Mouse (Mus musculus) gastrocnemius, postnatal 4 days (tissue): ENCODE results near the gene Syt9. TPM values are rescaled to one million over a fixed set of nuclear protein-coding genes. Genes with fewer than 3 reads are reported as not detected.

Experiments
- DNase-seq, 2 experiments: peaks; one replicate each; pipeline ENCODE4 v3.0.0; 2021 to 2022; ENCODE audit warnings: low spot score in 2 of 2, mixed read lengths in 2 of 2
- long read RNA-seq, 2 experiments: library from polyadenylated mRNA; stranded (forward); transcript quantifications; one replicate each; pipeline ENCODE4 v2.0.0; 2021
- total RNA-seq, 2 experiments: library from RNA; stranded (reverse); gene quantifications; 2 replicates each; pipeline ENCODE4 v1.2.3; 2021

Gene Syt9
- 1 to 10 TPM; 3.2 to 3.3 TPM for total RNA-seq
- long read RNA-seq, experiment 1, transcript Syt9-201 (7 exons, 3,817 nt): major isoform, 5 of 5 reads
- long read RNA-seq, experiment 1, partial matches to known transcripts: 0 of 5 reads
- long read RNA-seq, experiment 1, other reads (novel, unspliced or antisense): 0 of 5 reads
- long read RNA-seq, experiment 2, partial matches to known transcripts: 2 of 8 reads
- long read RNA-seq, experiment 2, other reads (novel, unspliced or antisense): 2 of 8 reads

DNA sequence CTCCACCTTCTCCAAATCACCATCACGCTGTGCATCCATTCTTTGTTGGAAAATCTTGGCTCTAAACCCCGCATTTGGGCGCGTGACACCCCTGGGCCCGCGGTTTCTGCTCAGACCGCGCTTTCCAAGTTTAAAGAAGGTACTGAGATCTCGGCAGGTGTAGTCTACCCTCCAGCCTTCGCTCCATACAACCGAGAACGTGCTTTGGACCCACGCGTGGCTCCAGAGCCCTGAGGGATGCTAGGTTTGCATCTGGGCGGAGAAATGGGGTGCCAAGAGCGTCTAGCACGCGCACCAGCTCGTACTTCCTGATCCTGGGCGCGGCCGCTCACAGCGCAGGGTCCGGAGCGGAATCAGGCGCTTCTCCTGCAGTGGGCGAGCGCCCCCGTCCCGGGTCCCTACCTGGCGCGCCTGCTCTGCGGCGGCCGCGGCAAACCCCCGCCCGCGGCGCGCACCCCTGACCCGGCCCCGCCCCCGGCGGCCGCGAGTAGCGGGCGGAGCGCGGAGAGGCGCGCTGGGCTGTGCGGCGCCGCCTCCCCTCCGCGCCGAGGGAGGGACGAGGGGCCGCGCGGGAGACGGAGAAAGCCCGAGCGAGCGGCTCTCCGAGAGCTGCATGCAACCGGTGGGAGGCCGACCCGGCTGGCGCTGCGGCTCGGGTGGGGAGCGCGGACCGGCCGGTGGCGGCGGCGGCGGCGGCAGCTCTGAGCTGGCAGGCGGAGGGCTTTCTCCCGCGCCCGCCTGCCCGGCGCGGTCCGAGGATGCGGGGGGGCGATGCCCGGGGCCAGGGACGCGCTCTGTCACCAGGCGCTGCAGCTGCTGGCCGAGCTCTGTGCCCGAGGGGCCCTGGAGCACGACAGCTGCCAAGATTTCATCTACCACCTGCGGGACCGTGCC is at the start of gene Syt9:
Gene Syt9, plus strand, starts transcription at position 497 of the 894 bp plus-strand sequence.
- peak; percentile 20 to 21 for DNase-seq

- DNase-seq: no peak
Observed at GRCm38 (mm10) chr7:107339013-107339412, 31.5 kb upstream of the Syt9 start.

- no peak for DNase-seq
Observed at GRCm38 (mm10) chr7:107339560-107340057, 30.9 kb upstream of the Syt9 start.

DNA sequence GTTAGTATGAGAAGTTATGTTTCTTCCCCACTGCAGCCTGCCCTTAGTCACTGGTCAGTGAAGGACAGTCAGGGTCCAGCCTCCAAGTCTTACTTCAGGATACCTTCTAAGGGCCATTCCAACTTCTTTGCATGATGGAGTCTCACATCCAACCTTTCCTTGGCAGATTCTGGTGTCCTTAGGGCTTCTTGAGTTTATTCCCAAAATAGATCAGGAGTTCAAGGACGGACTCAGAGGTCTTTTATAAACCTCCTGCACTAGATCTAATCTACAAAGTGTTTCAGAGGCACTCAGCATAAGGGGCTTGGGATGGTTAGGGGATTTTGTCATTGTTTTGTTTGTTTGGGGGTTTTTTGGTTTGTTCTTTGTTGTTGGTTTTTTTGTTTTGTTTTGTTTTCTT is 30.3 kb upstream of the Syt9 start:
- DNase-seq: no peak

GRCm38 (mm10) chr7:107341519-107342190 is 28.9 kb upstream of the Syt9 start:
- no peak for DNase-seq

GRCm38 (mm10) chr7:107349201-107349600 is 21.3 kb upstream of the Syt9 start:
- DNase-seq: no peak

DNA sequence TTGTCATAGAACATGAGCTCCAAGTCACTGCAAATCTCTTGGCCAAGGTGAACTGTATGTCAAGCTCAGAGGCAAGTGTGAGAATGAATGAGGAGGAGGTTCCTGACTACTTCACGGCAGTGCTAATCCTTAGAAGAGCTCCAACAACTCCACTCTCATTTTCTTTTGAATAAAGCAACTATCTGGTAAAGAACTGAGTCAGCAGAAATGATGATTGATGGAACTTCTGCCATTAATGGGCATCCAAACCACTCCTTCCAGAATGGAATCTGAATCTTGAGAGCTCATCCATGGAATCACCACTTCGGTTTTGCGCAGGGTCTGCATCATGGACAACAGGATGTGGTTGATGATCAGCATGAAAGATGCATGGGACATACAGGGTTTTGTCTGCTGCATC is 8.4 kb upstream of the Syt9 start:
- no peak for DNase-seq

DNA sequence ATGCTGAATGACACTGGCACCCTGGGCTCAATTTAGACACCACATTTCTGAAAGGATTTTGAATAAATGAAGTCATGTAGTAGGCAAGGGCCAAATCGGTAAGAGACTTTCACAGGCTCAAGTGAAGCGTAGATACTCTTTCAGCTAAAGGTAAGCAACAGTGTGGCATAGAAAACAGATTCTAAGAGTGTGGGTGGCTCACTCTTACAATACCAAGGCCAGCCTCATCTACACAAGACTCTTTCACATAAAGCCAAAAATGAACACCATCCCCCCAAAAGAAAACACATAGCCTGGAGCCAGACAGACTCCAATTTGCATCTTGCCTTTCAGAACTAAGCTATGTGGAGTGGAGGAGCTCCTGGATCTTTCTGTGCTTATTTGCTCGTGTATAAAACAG is 7.9 kb upstream of the Syt9 start:
- no peak for DNase-seq

DNA sequence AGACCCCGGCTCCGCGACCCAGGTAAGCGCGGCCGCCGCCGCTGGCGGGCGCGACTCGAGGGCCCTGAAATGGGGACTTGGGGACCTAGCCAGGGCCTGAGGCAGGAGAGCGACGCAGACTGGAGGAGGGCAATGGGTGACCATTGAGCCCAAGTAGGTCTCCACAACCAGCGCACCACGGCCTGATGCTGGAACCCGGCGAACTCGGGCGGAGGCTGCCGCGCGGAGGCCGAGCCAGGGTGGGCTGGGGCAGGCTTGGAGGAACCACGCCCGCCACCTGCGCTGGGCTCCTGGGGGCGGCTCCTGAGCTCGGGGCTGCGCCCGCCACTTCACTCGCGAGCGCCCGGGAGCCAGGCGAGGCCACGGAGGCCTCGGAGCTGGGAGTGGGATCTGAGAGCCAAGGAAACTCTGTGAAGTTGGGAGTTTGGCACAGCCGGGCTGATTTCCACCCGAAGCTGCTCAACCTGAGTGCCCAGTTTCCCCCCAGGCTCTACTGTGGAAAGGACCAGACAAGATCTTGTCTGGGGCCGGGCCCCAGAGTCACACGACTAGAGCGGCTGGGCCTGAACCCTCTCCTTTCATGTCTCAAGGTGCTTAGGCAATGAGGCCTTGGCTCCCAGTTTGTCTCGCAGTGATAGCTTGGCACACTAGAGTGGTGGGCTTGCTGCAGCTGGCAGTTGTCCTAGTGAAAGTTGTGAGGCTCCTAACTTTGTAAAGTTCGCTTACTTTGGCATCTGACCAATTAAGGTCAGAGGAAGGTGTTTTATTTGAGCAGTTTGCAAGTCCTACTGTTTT is 795 bp downstream of the Syt9 start:
- DNase-seq: peak; percentile 15 to 16

- no peak for DNase-seq
Observed at GRCm38 (mm10) chr7:107380562-107380961, 10.0 kb downstream of the Syt9 start.

- DNase-seq: no peak
Observed at GRCm38 (mm10) chr7:107389604-107390003, 19.1 kb downstream of the Syt9 start.

DNA sequence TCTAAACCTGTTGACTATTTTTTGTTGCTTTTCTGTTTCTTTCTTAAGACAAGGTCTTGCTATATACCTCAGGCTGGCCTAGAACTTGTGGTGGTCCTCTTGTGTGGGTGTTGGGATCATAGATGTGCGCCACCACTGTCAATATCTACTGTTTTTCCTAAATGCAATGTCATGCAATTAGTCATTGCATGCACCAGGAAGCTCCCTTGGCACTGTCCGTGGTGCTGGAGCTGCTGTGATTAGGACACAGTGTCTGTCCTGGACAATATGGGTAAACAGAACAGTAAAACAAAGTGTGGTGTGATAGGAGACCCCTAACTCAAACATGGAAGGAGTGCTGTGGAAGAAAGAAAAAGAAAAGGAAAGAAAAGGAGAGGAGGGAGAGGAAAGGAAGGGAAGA is 22.2 kb downstream of the Syt9 start:
- DNase-seq: peak in 1 of 2 experiments; percentile 15

DNA sequence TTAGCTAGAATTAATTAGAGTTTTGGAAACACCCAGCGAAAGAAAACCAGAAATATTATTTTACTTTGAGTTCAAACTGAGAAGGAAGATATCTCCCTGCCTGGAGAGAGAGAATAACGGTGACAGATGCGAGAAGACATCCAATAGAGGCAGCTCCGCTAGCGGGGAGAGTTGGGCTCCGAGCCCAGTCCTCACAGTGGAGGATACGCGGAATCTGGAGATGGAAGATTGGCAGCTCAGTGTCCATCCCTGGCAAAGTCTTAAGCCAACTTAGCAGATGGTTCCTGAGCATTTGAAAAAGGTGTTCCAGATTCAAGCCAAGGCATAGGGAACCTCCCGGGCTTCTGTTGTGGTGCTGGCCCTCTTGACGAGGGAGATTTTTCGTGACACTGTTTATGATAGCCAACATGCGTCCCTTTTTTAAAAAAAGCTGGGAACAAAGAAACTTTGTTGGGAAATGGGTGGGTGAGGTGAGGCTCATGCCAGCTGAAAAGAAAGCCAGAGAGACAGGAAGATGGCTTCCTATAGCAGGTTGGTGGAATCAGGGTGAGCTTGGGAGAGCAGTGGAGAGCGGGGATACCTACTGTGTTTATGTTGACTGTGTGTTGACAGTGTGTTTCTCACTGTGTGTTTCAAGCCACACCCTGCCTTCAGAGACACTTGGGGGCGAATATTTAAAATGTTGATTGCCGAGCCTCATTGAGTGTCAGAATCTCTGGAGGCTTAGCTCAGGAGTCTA is 29.7 kb downstream of the Syt9 start:
- no peak for DNase-seq

GRCm38 (mm10) chr7:107403261-107403660 is 32.7 kb downstream of the Syt9 start:
- DNase-seq: no peak

DNA sequence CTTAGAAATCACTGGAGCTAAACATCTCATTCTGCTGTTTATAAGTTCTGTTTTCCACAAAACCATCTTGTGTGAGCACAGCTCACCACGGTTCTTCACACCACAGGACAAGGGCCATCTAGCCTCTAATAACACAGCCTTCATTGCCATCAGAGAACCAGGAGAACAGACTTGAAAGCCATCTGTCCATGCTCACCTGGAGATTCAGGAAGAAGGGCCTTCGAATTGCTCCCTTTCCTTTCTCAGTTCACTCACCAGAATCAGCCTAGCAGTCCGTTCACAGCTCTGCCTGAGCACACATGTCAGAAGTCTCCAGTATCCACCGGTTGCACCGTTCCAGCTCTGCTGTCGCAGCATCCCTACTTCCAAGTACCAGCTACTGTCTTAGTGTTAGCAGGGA is 44.4 kb downstream of the Syt9 start:
- DNase-seq: no peak

DNA sequence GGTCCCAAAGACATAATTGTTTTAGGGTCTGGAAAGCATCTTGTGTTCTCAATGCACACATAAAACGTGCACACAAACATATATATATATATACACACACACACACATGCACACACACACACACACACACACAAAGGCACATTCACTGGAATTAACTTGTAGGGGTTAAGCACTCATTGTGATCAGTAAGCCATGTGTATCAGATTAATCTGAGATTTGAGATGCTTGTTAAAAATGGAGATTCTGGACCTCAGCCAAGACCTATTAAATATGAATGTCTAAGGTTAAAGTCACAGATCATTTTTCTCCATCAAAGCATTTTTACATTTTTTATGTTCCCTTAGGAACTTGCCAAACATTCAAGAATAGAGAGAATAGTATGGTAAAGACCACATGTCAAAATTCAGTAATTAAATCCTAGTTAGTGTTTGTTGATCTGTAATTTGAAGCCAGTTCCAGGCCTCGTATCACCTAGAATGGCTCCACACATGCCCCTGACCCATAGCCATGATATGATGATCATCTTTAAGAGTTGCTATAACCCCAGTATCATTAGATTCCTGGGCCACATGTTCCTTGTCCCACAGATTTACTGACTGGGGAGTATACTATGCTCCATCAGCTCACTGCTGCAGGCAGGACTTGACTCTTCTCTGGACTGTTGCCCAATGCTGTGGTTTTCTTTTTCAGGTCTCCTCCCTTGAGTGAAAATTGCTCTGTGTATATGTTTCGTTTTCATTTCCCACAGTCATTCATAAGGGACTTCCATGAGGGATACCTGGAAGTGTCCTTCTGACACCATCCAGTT is 46.7 kb downstream of the Syt9 start:
- no peak for DNase-seq

DNA sequence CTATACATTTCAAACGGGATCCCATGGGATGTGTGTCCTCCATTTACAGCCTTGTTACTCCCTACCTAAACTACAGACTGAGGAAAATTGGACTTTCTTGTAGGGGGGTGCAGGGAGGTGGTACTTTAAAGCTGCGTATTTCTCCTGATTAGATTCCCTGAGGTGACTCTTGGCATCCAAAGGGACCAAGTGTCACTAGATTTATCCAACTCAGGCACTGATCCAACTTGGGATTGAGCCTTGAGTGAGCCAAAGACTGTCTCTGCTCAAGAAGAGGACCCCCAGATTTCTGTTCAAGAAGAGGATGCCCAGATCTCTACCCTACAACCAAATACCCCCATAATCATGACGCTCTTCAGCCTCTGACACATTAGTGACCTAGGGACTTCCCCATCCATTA is 66.9 kb downstream of the Syt9 start:
- DNase-seq: no peak

DNA sequence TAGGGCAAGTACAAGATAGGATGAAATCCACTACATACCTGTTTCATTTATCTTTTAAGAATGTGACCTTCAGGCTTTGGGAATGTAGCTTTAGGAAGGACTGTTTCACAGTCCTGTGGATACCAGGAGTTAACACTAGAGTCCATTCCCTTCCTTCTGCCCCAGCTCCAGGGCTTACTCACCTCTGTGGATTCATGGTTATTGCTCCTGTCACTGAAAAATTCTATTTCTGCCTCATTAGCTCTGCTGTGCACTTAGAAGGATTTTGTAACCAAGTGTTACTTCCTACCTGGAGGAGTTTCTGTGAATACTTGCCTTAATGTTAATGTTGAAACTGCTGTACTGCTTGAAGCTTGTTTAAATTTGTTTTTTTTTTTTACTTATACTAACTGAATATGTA is 74.1 kb downstream of the Syt9 start:
- DNase-seq: no peak

GRCm38 (mm10) chr7:107454660-107455059 is 84.1 kb downstream of the Syt9 start:
- no peak for DNase-seq
